ENCODE assay signal across 8 mouse cellular contexts in the genomic region with DNA sequence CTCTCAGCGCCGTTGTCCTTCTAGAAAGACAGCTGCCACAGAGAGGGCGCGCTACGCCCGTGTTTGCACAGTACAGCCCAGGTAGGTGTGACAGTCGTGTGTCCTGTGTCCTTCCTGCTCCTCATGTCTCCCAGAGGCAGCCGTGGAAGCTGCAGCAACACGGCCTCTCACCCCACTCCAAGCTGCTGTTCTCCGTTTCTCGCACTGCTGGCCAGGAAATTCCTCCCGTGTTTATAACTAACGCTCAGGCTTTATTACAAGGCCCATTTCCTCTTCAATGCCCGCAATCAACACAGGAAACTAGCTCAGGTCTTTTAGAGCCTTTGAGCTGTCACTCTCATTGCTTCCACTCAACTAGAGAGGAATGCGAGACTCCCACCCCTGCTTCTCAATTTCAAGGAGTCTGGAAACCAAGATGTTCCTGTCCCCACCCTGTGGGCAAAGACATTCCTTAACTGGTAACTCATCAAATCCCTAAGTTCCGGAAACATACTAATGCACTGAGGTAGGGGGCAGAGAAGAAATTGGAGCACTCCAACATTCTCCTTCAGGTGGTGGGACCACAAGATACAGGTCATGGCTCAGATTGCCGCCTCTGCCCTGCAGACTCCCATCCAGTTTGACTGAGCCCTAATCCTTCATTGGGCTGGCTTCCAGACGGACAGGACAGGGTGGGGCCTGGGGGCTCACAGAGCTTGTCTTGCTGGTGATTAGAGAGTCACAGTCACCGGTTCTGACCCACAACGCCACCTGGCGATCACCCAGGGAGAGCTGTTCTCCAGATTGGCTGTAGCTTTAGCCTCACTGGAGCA. TPM values are rescaled to one million over a fixed set of nuclear protein-coding genes. Genes with fewer than 3 reads are reported as not detected.
DNase-seq lines count a peak whose midpoint lies in the region; ATAC-seq and TF ChIP-seq lines count a peak whose summit lies in the region.

No protein-coding gene starts in this region.

- no peak overlapping the region for H3K27ac ChIP-seq in cerebellum, adult 2 months (ENCODE audit: insufficient read depth, low read length)
- peak overlapping the region; percentile 89 for H3K27ac ChIP-seq in kidney, embryonic 15.5 days
- H3K27ac ChIP-seq in midbrain, postnatal 0 days (ENCODE audit: low read depth, low read length) = no peak overlapping the region

- peak overlapping the region; percentile 42 for H3K4me2 ChIP-seq in kidney, embryonic 15.5 days
- H3K4me2 ChIP-seq in midbrain, postnatal 0 days (ENCODE audit: low read depth, low read length, poor library complexity, severe bottlenecking) = no peak overlapping the region

- peak; percentile 32; the same call in 1 of the 2 replicates for TF ChIP-seq CTCF in cerebellum, adult 2 months (IDR thresholded peaks at IDR 0.05; ENCODE audit: borderline replicate concordance, insufficient read depth, low read depth, low read length)
- TF ChIP-seq CTCF in midbrain, postnatal 0 days (IDR thresholded peaks at IDR 0.05) = peak; percentile 50

- peak in 1 of 2 experiments; percentile 40 for DNase-seq in cerebellum, adult 2 months
- peak; percentile 42 for DNase-seq in urinary bladder, postnatal 25 days (ENCODE audit: low spot score)
- DNase-seq in urinary bladder, adult 2 months (ENCODE audit: low spot score) = no peak
- DNase-seq in midbrain, postnatal 0 days (ENCODE audit: low spot score) = peak; percentile 44
- DNase-seq in layer of hippocampus, postnatal 10 days (ENCODE audit: low spot score in 2 of 2) = no peak
- DNase-seq in frontal cortex, postnatal 14 days (ENCODE audit: low spot score in 2 of 2) = no peak

- no peaks in the 10 kb centered on the region for H3K9me3 ChIP-seq in kidney, embryonic 15.5 days (replicated peaks)
- H3K9me3 ChIP-seq in midbrain, postnatal 0 days (ENCODE audit: low read length) = no peaks in the 10 kb centered on the region

- no peak overlapping the region for H3K9ac ChIP-seq in kidney, embryonic 15.5 days
- H3K9ac ChIP-seq in midbrain, postnatal 0 days (replicated peaks; ENCODE audit: low read length, poor library complexity, severe bottlenecking) = no peak overlapping the region

- H3K4me3 ChIP-seq in cerebellum, adult 2 months (replicated peaks; ENCODE audit: insufficient read depth, low read depth, low read length) = no peak overlapping the region
- H3K4me3 ChIP-seq in kidney, embryonic 15.5 days (replicated peaks) = no peak overlapping the region
- H3K4me3 ChIP-seq in midbrain, postnatal 0 days (ENCODE audit: low read depth, low read length) = no peak overlapping the region

- peaks cover 32% of the 10 kb centered on the region for H3K4me1 ChIP-seq in cerebellum, adult 2 months (ENCODE audit: control insufficient read depth, insufficient read depth, low read length)
- peaks cover 54% of the 10 kb centered on the region for H3K4me1 ChIP-seq in kidney, embryonic 15.5 days
- H3K4me1 ChIP-seq in midbrain, postnatal 0 days (ENCODE audit: insufficient read depth, low read length) = peaks cover 8% of the 10 kb centered on the region; the same call in 1 of the 2 replicates

- ATAC-seq in cerebellum, adult (ENCODE audit: insufficient number of reproducible peaks, low FRiP score, low TSS enrichment) = no peak
- peak; percentile 54 for ATAC-seq in kidney, embryonic 15.5 days (replicated peaks; ENCODE audit: low FRiP score)
- no peak for ATAC-seq in midbrain, postnatal 0 days (ENCODE audit: low FRiP score)

- no peaks in the 10 kb centered on the region for H3K27me3 ChIP-seq in cerebellum, adult 2 months (ENCODE audit: control insufficient read depth, insufficient read depth, low read length)
- H3K27me3 ChIP-seq in kidney, embryonic 15.5 days = peaks cover 28% of the 10 kb centered on the region
- no peaks in the 10 kb centered on the region for H3K27me3 ChIP-seq in midbrain, postnatal 0 days (ENCODE audit: insufficient read depth, low read length)

- WGBS in cerebellum, adult 2 months = 71% methylated on average over 21 of the region's 21 CpGs
- WGBS in kidney, embryonic 15.5 days = 21% methylated on average over 21 of the region's 21 CpGs
- 55% methylated on average over 21 of the region's 21 CpGs for whole genome bisulfite sequencing in midbrain, postnatal 0 days

- no peaks in the 10 kb centered on the region for H3K36me3 ChIP-seq in kidney, embryonic 15.5 days
- no peaks in the 10 kb centered on the region for H3K36me3 ChIP-seq in midbrain, postnatal 0 days (ENCODE audit: insufficient read depth, low read length)

- TF ChIP-seq POLR2A in cerebellum, adult 2 months (IDR thresholded peaks at IDR 0.05; ENCODE audit: borderline replicate concordance, insufficient read depth, low read length) = no peak

RNA-seq across cellular contexts. Expression of a gene that starts 5.9 kb away (rescaled TPM):
- polyA plus RNA-seq in cerebellum, adult 2 months (2012; rRNA removed) = 25.1 and 29.6 TPM in 2 replicates
- 1.2 and 1.5 TPM in 2 replicates for polyA plus RNA-seq in urinary bladder, adult 2 months (2012; rRNA removed)
- polyA plus RNA-seq in kidney, embryonic 15.5 days (2015; fragmentation: Nextera tagmentation; extraction: Ambion mirVana) = 1.2 and 1.6 TPM in 2 replicates
- 29.5 and 31.1 TPM in 2 replicates for total RNA-seq in midbrain, postnatal 0 days (2014; rRNA removed)
- 12.4 and 14.8 TPM in 2 replicates for polyA plus RNA-seq in midbrain, postnatal 0 days (2015; fragmentation: Nextera tagmentation; extraction: Ambion mirVana)
- 10 to 100 TPM; 11.1 to 11.5 TPM for total RNA-seq in layer of hippocampus, postnatal 10 days (2021)

RNA-seq across cellular contexts. Expression of a gene that starts 23.4 kb away (rescaled TPM):
- polyA plus RNA-seq in cerebellum, adult 2 months (2012; rRNA removed) = 2.9 and 3.3 TPM in 2 replicates
- polyA plus RNA-seq in urinary bladder, adult 2 months (2012; rRNA removed) = 3.4 TPM in 2 replicates
- 3.6 and 3.8 TPM in 2 replicates for polyA plus RNA-seq in kidney, embryonic 15.5 days (2015; fragmentation: Nextera tagmentation; extraction: Ambion mirVana)
- 7.0 and 7.1 TPM in 2 replicates for total RNA-seq in midbrain, postnatal 0 days (2014; rRNA removed)
- 9.9 TPM in 2 replicates for polyA plus RNA-seq in midbrain, postnatal 0 days (2015; fragmentation: Nextera tagmentation; extraction: Ambion mirVana)
- total RNA-seq in layer of hippocampus, postnatal 10 days (2021) = 1 to 10 TPM; 3.1 TPM

Comparison
In these comparisons a context has a peak if more than half of its experiments do, and no peak if none do; other contexts are left out.
1. DNase-seq: peak in urinary bladder, postnatal 25 days (single experiment) and midbrain, postnatal 0 days (single experiment); none in urinary bladder, adult 2 months (single experiment), layer of hippocampus, postnatal 10 days (0 of 2) and frontal cortex, postnatal 14 days (0 of 2).